Mouse (Mus musculus): Measurements from ENCODE around the gene Odf3b.
A peak's percentile ranks its signal among the peaks of the same experiment; 100 is the strongest.

The Odf3b gene

GRCm38 (mm10) chr15:89374801-89375534 is 4.1 kb downstream of the Odf3b start:
- no peak for DNase-seq (ENCODE audit: low spot score)

GRCm38 (mm10) chr15:89374340-89374739 is 4.7 kb downstream of the Odf3b start:
- no peak for DNase-seq (ENCODE audit: low spot score)

- peak; percentile 92 for DNase-seq (ENCODE audit: low spot score)
Observed at GRCm38 (mm10) chr15:89373762-89374248, 5.3 kb downstream of the Odf3b start, which contains the start of gene Sco2. Gene Sco2, minus strand, starts transcription at chr15:89373846.

- DNase-seq (ENCODE audit: low spot score) = peak; percentile 67
Observed at GRCm38 (mm10) chr15:89373027-89373761, 5.9 kb downstream of the Odf3b start.

- no peak for DNase-seq (ENCODE audit: low spot score)
Observed at GRCm38 (mm10) chr15:89372536-89372935, 6.5 kb downstream of the Odf3b start.

GRCm38 (mm10) chr15:89372068-89372467 is 7.0 kb downstream of the Odf3b start:
- DNase-seq (ENCODE audit: low spot score) = no peak

- DNase-seq (ENCODE audit: low spot score) = no peak
Observed at GRCm38 (mm10) chr15:89365141-89365551, 13.9 kb downstream of the Odf3b start.

GRCm38 (mm10) chr15:89363051-89363450 is 16.0 kb downstream of the Odf3b start:
- no peak for DNase-seq (ENCODE audit: low spot score)

- no peak for DNase-seq (ENCODE audit: low spot score)
Observed at GRCm38 (mm10) chr15:89358784-89359183, 20.3 kb downstream of the Odf3b start.

- no peak for DNase-seq (ENCODE audit: low spot score)
Observed at GRCm38 (mm10) chr15:89356372-89356771, 22.7 kb downstream of the Odf3b start.

GRCm38 (mm10) chr15:89355241-89356187 is 23.6 kb downstream of the Odf3b start, which contains the start of the genes Lmf2 and Ncaph2:
Gene Lmf2, minus strand, starts transcription at chr15:89355659.
Gene Ncaph2, plus strand, starts transcription at chr15:89355719.
- peak; percentile 82 for DNase-seq (ENCODE audit: low spot score)

GRCm38 (mm10) chr15:89354455-89354854 is 24.6 kb downstream of the Odf3b start:
- no peak for DNase-seq (ENCODE audit: low spot score)

- no peak for DNase-seq (ENCODE audit: low spot score)
Observed at GRCm38 (mm10) chr15:89353837-89354236, 25.2 kb downstream of the Odf3b start.

- no peak for DNase-seq (ENCODE audit: low spot score)
Observed at GRCm38 (mm10) chr15:89352795-89353194, 26.3 kb downstream of the Odf3b start.

GRCm38 (mm10) chr15:89352054-89352453 is 27.0 kb downstream of the Odf3b start:
- DNase-seq (ENCODE audit: low spot score) = no peak

GRCm38 (mm10) chr15:89351302-89351701 is 27.8 kb downstream of the Odf3b start:
- DNase-seq (ENCODE audit: low spot score) = no peak

- DNase-seq (ENCODE audit: low spot score) = no peak
Observed at GRCm38 (mm10) chr15:89350447-89350846, 28.6 kb downstream of the Odf3b start.

GRCm38 (mm10) chr15:89343325-89343724 is 35.8 kb downstream of the Odf3b start:
- DNase-seq (ENCODE audit: low spot score) = no peak

- DNase-seq (ENCODE audit: low spot score) = no peak
Observed at GRCm38 (mm10) chr15:89341678-89342077, 37.4 kb downstream of the Odf3b start.

GRCm38 (mm10) chr15:89340136-89340535 is 38.9 kb downstream of the Odf3b start:
- DNase-seq (ENCODE audit: low spot score) = no peak

- no peak for DNase-seq (ENCODE audit: low spot score)
Observed at GRCm38 (mm10) chr15:89339696-89340095, 39.4 kb downstream of the Odf3b start.

- DNase-seq (ENCODE audit: low spot score) = no peak
Observed at GRCm38 (mm10) chr15:89336422-89336821, 42.7 kb downstream of the Odf3b start.
